Mouse (Mus musculus): ENCODE data around the gene Lmtk3.

DNA sequence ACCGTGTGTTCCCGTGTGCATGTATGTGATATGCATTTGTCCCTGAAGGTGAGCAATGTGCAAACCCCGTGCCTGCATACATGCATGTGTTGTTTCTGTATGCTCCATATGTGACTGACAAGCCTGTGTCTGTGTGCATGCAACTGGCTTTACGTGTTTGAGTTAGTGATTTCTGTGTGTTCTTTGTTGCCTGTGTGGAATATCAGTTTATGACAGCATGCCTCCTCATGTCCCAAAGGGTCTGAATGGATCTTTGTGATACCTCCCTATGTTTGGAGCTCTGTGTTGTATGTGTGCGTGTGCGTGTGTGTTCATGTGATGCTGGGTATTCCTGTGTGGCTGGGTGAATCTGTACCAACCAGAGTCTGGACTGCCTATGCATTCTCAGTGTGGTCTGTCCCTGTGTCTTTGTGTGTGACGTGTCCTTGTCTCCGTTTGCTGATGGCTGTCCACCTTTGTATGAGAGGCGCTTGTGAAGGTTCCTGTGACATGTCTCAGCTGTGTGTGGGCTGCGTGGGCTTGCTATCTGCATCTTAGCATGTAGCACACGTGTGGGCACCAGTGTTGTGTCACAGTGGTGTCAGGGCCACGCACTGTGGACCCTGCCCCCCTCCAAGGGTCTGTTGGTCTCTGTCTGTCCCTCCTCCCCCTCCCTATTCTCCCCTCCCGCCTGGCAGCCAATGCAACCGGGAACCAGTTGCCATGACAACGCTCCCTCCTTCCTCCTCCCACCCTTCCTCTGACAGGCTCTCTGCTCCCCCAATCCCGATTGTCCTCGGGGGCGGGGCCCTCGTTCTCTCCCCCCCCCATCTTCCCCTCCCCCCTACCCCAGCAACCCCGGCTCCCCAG lies 1.2 kb downstream of the Lmtk3 start, which contains the start of gene Sult2b1:
- TF ChIP-seq POLR2A (IDR thresholded peaks at IDR 0.05; ENCODE audit: low read depth, low read length) (no peak), CTCF (conservative IDR thresholded peaks at IDR 0.05; ENCODE audit: insufficient read depth, insufficient read length, low read depth, low read length) (no peak)
